Comparison of ENCODE assay signal across 8 mouse cellular contexts in the genomic region with DNA sequence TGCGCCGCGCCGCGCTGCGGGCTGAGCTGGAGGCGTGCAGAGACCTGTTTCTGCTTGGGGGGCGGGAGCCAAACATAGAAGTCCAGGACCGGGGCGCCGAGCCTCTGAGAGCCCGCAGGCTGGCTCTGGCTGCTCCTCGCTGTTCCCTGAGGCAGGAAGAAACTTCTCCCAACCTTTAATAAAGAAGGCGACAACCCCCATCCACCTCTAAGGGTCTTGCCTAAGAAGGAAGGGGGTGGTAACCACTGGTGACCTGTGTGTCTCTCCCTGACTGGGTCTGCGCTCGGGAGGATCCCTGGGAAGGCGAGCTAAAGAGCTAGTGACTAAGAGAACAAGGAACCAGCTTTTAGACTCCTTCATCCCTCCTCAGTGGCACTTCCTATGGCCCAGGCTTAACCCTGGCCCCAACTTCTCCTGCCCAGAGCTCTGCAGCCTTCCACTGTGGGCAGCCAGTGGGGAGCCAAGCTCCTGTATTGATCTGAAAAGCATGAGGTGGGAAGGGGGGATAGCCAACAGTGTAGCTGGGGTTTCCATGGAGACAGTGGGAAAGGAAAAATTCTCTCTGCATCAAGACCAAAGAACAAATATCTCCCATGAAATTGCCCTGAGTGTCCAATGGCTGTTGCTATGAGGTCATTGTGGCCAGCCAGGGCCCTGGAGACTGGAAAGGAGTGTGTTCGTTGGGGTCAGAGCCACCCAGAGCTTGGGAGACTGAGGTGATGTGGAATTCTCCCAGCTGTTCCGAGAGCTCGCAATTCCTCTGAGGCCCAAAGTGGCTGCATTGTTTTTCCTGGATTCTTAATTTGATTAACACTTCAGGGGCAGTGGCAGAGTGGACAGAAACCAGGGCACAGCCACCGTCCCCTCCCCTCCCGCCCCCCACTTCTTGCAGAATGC. TPM values are rescaled to one million over a fixed set of nuclear protein-coding genes. Genes with fewer than 3 reads are reported as not detected.
DNase-seq lines count a peak whose midpoint lies in the region; ATAC-seq and TF ChIP-seq lines count a peak whose summit lies in the region.

No protein-coding gene starts in this region.

- DNase-seq in adrenal gland, postnatal 25 days: peak; percentile 48
- DNase-seq in adrenal gland, postnatal 36 days: no peak
- DNase-seq in thymus, adult 2 months: no peak
- no peak for DNase-seq in thymus, postnatal 10 days (ENCODE audit: low spot score in 2 of 2)
- no peak for DNase-seq in liver, postnatal 0 days
- no peak for DNase-seq in adrenal gland, postnatal 4 days (ENCODE audit: low spot score in 2 of 2)

- peaks cover 4% of the 10 kb centered on the region; the same call in 1 of the 2 replicates for H3K27me3 ChIP-seq in thymus, adult 2 months (ENCODE audit: control insufficient read depth, insufficient read depth, low read length)
- H3K27me3 ChIP-seq in liver, postnatal 0 days (ENCODE audit: insufficient read depth, low read length): peaks cover 71% of the 10 kb centered on the region
- peaks cover 7% of the 10 kb centered on the region; the same call in 1 of the 2 replicates for H3K27me3 ChIP-seq in stomach, embryonic 14.5 days (ENCODE audit: control insufficient read depth, insufficient read depth, low read length)

- 19% methylated on average over 22 of the region's 22 CpGs for WGBS in thymus, adult 2 months
- 7% methylated on average over 21 of the region's 22 CpGs for WGBS in liver, postnatal 0 days (ENCODE audit: insufficient replicate concordance)
- WGBS in stomach, embryonic 14.5 days: 9% methylated on average over 22 of the region's 22 CpGs

- no peaks in the 10 kb centered on the region for H3K36me3 ChIP-seq in thymus, adult 2 months (ENCODE audit: control insufficient read depth, insufficient read depth, low read length)
- no peaks in the 10 kb centered on the region for H3K36me3 ChIP-seq in liver, postnatal 0 days (replicated peaks; ENCODE audit: insufficient read depth, low read length)
- no peaks in the 10 kb centered on the region for H3K36me3 ChIP-seq in stomach, embryonic 14.5 days (ENCODE audit: control insufficient read depth, insufficient read depth, low read length)

- no peak for TF ChIP-seq CTCF in thymus, adult 2 months (IDR thresholded peaks at IDR 0.05; ENCODE audit: borderline replicate concordance, control insufficient read depth, extremely low read depth, insufficient read depth, low read length, poor library complexity)
- TF ChIP-seq CTCF in liver, postnatal 0 days (IDR thresholded peaks at IDR 0.05; ENCODE audit: low read depth): no peak

- TF ChIP-seq EP300 in liver, postnatal 0 days (IDR thresholded peaks at IDR 0.05; ENCODE audit: low read depth): no peak

- H3K4me3 ChIP-seq in thymus, adult 2 months (ENCODE audit: control insufficient read depth, insufficient read depth, low read length): peak overlapping the region; percentile 15; the same call in 1 of the 2 replicates
- peak overlapping the region; percentile 57 for H3K4me3 ChIP-seq in liver, postnatal 0 days (ENCODE audit: low read depth, low read length)
- peak overlapping the region; percentile 54 for H3K4me3 ChIP-seq in stomach, embryonic 14.5 days (ENCODE audit: low read depth, low read length)

- TF ChIP-seq POLR2A in thymus, adult 2 months (IDR thresholded peaks at IDR 0.05; ENCODE audit: control insufficient read depth, extremely low read depth, insufficient read depth, low read length, poor library complexity): no peak

- no peaks in the 10 kb centered on the region for H3K4me1 ChIP-seq in thymus, adult 2 months (replicated peaks; ENCODE audit: control insufficient read depth, insufficient read depth, low read length)
- H3K4me1 ChIP-seq in liver, postnatal 0 days (ENCODE audit: insufficient read depth): no peaks in the 10 kb centered on the region
- H3K4me1 ChIP-seq in stomach, embryonic 14.5 days (ENCODE audit: control insufficient read depth, insufficient read depth, low read length): peaks cover 25% of the 10 kb centered on the region

- H3K9ac ChIP-seq in liver, postnatal 0 days (replicated peaks): peak overlapping the region; percentile 67
- H3K9ac ChIP-seq in stomach, embryonic 14.5 days (replicated peaks; ENCODE audit: low read depth, low read length): peak overlapping the region; percentile 48

- ATAC-seq in liver, postnatal 0 days: 0 out of 2 replicates have a peak, but pooled peaks have one; percentile 12
- ATAC-seq in stomach, embryonic 14.5 days (ENCODE audit: insufficient number of reproducible peaks, insufficient read depth, low FRiP score, low read depth): no peak
- no peak for ATAC-seq in megakaryocyte-erythroid progenitor cell, adult 5-6 weeks (replicated peaks; ENCODE audit: low FRiP score, low TSS enrichment, poor library complexity, severe bottlenecking)

- peak overlapping the region; percentile 72 for H3K4me2 ChIP-seq in liver, postnatal 0 days (ENCODE audit: low read depth, low read length)
- peak overlapping the region; percentile 90 for H3K4me2 ChIP-seq in stomach, embryonic 14.5 days (replicated peaks; ENCODE audit: low read depth, low read length)

- no peaks in the 10 kb centered on the region for H3K9me3 ChIP-seq in liver, postnatal 0 days (ENCODE audit: low read length)
- H3K9me3 ChIP-seq in stomach, embryonic 14.5 days (ENCODE audit: control insufficient read depth, low read depth, low read length): no peaks in the 10 kb centered on the region

- H3K27ac ChIP-seq in thymus, adult 2 months (ENCODE audit: control insufficient read depth, insufficient read depth, low read length): no peak overlapping the region
- no peak overlapping the region for H3K27ac ChIP-seq in liver, postnatal 0 days (ENCODE audit: low read depth)
- H3K27ac ChIP-seq in stomach, embryonic 14.5 days (ENCODE audit: low read length): peak overlapping the region; percentile 62; the same call in 1 of the 2 replicates

RNA-seq across cellular contexts. Expression of a gene that starts 1.1 kb away (rescaled TPM):
- total RNA-seq in adrenal gland, postnatal 25 days (2021): 84.6 and 96.5 TPM in 2 replicates
- 10 to 100 TPM; 85.4 to 96.6 TPM for total RNA-seq in adrenal gland, postnatal 36 days (2021)
- 8.4 and 9.1 TPM in 2 replicates for polyA plus RNA-seq in thymus, adult 2 months (2012; rRNA removed)
- polyA plus RNA-seq in liver, postnatal 0 days (2015; fragmentation: Nextera tagmentation; extraction: Ambion mirVana): 5.1 and 5.7 TPM in 2 replicates
- 6.1 and 6.3 TPM in 2 replicates for polyA plus RNA-seq in stomach, embryonic 14.5 days (2014; fragmentation: Nextera tagmentation; extraction: Ambion mirVana)
- total RNA-seq in megakaryocyte-erythroid progenitor cell, adult 5-6 weeks (2014; fragmentation: Nextera tagmentation): not detected in 2 replicates
- total RNA-seq in megakaryocyte-erythroid progenitor cell, adult 5-6 weeks (2017): not detected in 2 replicates
- 10 to 100 TPM; 68.5 to 70.1 TPM for total RNA-seq in adrenal gland, postnatal 4 days (2021)

Comparison
In these comparisons a context has a peak if more than half of its experiments do, and no peak if none do; other contexts are left out.
1. RNA of a gene that starts 1.1 kb away (total RNA-seq): 85.4 to 96.6 TPM in adrenal gland, postnatal 36 days, 84.6 to 96.5 TPM in adrenal gland, postnatal 25 days and 68.5 to 70.1 TPM in adrenal gland, postnatal 4 days; not detected in megakaryocyte-erythroid progenitor cell, adult 5-6 weeks; every median in the first group is over 10 times any median in the second.
2. Peak in every context shown above with its lines, with median percentiles within 50 percentile points of each other: H3K4me3 ChIP-seq.